Mouse (Mus musculus) cerebellum, adult 2 months (tissue): ENCODE results near the gene Fgd6.

Experiments used
- CTCF ChIP-seq: fragments of 200-500 bp; IDR thresholded peaks from 2 replicates; pipeline ENCODE4 v1.5.1; 2011; ENCODE audit warnings: low read depth, mild to moderate bottlenecking, control low read depth, low read length, moderate library complexity, borderline replicate concordance; ENCODE audit not compliant: insufficient read depth
- POLR2A ChIP-seq: fragments of 200-500 bp; IDR thresholded peaks from 2 replicates; pipeline ENCODE4 v1.6.1; 2011; ENCODE audit warnings: low read length, control low read depth, borderline replicate concordance; ENCODE audit not compliant: insufficient read depth

DNA sequence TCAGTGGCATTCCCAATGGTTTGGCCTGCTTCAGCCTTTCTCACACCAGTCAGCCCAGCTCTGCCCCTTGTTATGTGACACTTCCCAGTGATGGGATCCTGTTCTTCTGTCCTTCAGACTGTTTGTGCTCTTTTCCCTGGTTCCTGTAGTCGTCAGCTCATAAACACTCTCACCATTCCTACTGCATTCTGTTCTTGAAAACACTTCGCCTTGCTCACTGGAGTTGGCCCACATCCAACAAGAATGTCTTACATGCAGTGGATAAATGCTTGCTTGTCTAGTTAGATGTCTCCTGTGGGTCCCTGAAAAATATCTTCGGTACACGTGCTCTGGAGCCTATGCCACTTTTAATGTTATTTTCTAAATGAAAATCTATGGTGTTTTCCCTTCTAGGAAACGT, 108.8 kb downstream of the Fgd6 start:
- no peak for TF ChIP-seq CTCF
- no peak for TF ChIP-seq POLR2A
